Mouse (Mus musculus) liver, embryonic 14.5 days (tissue): ENCODE data around the gene Gm4969. TPM values are rescaled to one million over a fixed set of nuclear protein-coding genes. Genes with fewer than 3 reads are reported as not detected.
A peak's percentile ranks its signal among the peaks of the same experiment; 100 is the strongest.

Experiments
- ATAC-seq: fragments of 200-750 bp; cut with Nextera tagmentation; 2 replicates; pipeline ENCODE4 v1.8.0; 2017; ENCODE audit warnings: moderate number of reproducible peaks, mild to moderate bottlenecking, moderate library complexity; ENCODE audit not compliant: insufficient read depth
- DNase-seq, 3 experiments: peaks; one replicate each; pipeline ENCODE4 v3.0.0-alpha.2; 2012 to 2013; ENCODE audit warnings: low read depth in 3 of 3, low spot score in 3 of 3
- H3K27ac ChIP-seq: fragments of 300-500 bp; sonication (generic); 2 replicates; pipeline ENCODE4 v1.5.1; 2014; ENCODE audit warnings: moderate library complexity, mild to moderate bottlenecking, control low read depth, inconsistent platforms
- H3K27me3 ChIP-seq: fragments of 300-500 bp; sonication (generic); 2 replicates; pipeline ENCODE4 v1.6.1; 2014; ENCODE audit warnings: mild to moderate bottlenecking, low read length, moderate library complexity; ENCODE audit not compliant: control insufficient read depth, insufficient read depth
- H3K36me3 ChIP-seq: fragments of 300-500 bp; sonication (generic); replicated peaks from 2 replicates; pipeline ENCODE4 v1.6.1; 2014; ENCODE audit warnings: low read depth; ENCODE audit not compliant: control insufficient read depth, insufficient read depth
- H3K4me1 ChIP-seq, 2 experiments: fragments of 200-500 bp in 1 of 2; fragments of 300-500 bp in 1 of 2; sonication (generic) in 1 of 2; replicated peaks; 2 replicates each; pipeline ENCODE4 v1.6.1; 2012 to 2014; ENCODE audit warnings: antibody characterized with exemption in 1 of 2, inconsistent platforms in 1 of 2, low read length in 1 of 2; ENCODE audit not compliant: control insufficient read depth in 2 of 2, insufficient read depth in 2 of 2
- H3K4me2 ChIP-seq: fragments of 300-500 bp; sonication (generic); 2 replicates; pipeline ENCODE4 v1.6.1; 2014; ENCODE audit warnings: low read depth, mild to moderate bottlenecking, control low read depth, moderate library complexity
- H3K4me3 ChIP-seq, 2 experiments: fragments of 200-500 bp in 1 of 2; fragments of 300-500 bp in 1 of 2; sonication (generic) in 1 of 2; 2 replicates each; pipeline ENCODE4 v1.5.1; 2012 to 2014; ENCODE audit warnings: low read depth in 2 of 2, low read length in 2 of 2, mild to moderate bottlenecking in 2 of 2, control low read depth in 1 of 2, inconsistent platforms in 1 of 2, moderate library complexity in 1 of 2; ENCODE audit not compliant: insufficient read depth in 1 of 2
- H3K9ac ChIP-seq: fragments of 300-500 bp; sonication (generic); replicated peaks from 2 replicates; pipeline ENCODE4 v1.6.1; 2014; ENCODE audit warnings: mild to moderate bottlenecking, control low read depth, moderate library complexity
- H3K9me3 ChIP-seq: fragments of 300-500 bp; sonication (generic); 2 replicates; pipeline ENCODE4 v1.6.1; 2016; ENCODE audit warnings: low read length, mixed read lengths; ENCODE audit not compliant: control insufficient read depth
- CTCF ChIP-seq: IDR thresholded peaks from 2 replicates; pipeline ENCODE4 v1.5.1; 2016; ENCODE audit warnings: antibody characterized with exemption, low read depth, control low read depth
- EP300 ChIP-seq: IDR thresholded peaks from 2 replicates; pipeline ENCODE4 v1.6.1; 2016; ENCODE audit warnings: antibody characterized with exemption, low read depth
- WGBS: fragments of 180-500 bp; shearing (Covaris S2); extraction: QIAGEN DNeasy Blood & Tissue Kit; methylation state at CpG from one replicate; pipeline ENCODE4 v1.1.7; 2014; ENCODE audit not compliant: insufficient replicate concordance; 5-methylcytosine and 5-hydroxymethylcytosine counted together
- polyA plus RNA-seq, 2 experiments: library from polyadenylated mRNA; depleted of rRNA in 1 of 2; stranded (reverse) in 1 of 2; unstranded in 1 of 2; fragments of >200 nt; fragmentation: Nextera tagmentation in 1 of 2; extraction: Ambion mirVana in 1 of 2; gene quantifications; 2 replicates each; pipeline versions ENCODE4 v1.2.1 to v1.2.3; 2012 to 2014

Gene Gm4969
- polyA plus RNA-seq, 2 experiments, result 0.22 to 0.25 TPM

DNA sequence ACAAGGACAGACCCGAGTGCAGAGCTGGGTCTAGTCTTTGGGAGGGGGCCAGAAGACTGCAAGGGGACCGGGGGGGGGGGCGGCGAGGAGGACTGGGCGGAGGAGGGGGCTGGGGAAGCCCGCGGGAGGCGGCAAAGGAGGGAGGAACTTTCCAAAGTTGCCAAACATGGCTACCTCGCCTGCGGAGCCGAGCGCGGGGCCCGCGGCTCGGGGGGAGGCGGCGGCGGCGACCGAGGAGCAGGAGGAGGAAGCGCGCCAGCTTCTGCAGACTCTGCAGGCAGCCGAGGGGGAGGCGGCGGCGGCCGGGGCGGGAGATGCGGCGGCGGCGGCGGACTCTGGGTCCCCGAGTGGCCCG, 23.7 kb downstream of the Gm4969 start, which contains the start of gene Six5:
TSS of gene Six5 (plus strand) at position 124 of the 355 bp plus-strand sequence.
- no peaks in the 10 kb centered on the region for H3K36me3 ChIP-seq
- H3K4me3 ChIP-seq, result peak within 1 kb of the TSS; percentile 64 to 68
- H3K4me2 ChIP-seq, result peak within 1 kb of the TSS; percentile 95
- DNase-seq (no peak), ATAC-seq (no peak)
- no peak for TF ChIP-seq EP300
- no peak for TF ChIP-seq CTCF
- H3K27me3 ChIP-seq, result peaks cover 49% of the 10 kb centered on the region
- peak within 1 kb of the TSS; percentile 50 for H3K27ac ChIP-seq
- WGBS, result under 1% methylated on average over 23 of the region's 36 CpGs
- no peaks in the 10 kb centered on the region for H3K9me3 ChIP-seq
- H3K4me1 ChIP-seq, result peaks cover 0 to 13% of the 10 kb centered on the region in 2 experiments; a peak in 3 of 4 replicates
- peak within 1 kb of the TSS; percentile 59 for H3K9ac ChIP-seq

DNA sequence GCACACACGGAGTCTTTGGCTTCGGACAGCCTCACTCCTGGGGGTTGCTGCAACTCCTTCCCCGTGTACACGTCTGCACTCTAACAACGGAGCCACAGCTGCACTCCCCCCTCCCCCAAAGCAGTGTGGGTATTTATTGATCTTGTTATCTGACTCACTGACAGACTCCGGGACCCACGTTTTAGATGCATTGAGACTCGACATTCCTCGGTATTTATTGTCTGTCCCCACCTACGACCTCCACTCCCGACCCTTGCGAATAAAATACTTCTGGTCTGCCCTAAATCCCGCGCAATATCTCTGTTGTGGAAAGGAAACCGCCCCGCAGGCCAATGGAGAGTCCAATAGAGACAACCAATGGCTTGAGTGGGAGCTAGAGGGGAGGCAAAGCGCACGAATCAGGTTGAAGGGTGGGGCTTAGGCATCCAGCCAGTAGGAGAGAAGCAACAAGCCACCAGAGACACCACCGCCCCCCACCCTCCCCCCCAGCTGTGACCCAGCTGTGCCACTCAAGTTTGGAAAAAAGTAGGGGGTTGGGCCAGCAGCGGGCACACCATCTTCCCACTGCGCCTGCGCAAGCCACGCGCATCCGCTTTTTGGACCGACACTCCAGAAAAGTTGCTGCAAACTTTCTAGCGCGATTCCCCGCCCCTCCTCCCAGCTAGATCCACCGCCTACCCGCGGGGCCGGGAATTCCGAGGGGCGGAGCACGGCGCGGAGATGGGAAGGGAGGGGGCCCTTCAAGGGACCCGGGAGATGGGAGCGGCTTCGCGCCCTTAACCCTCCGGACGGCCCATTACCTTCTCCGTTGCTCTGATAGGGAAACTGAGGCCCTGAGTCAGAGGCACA, 24.4 kb downstream of the Gm4969 start:
- TF ChIP-seq EP300 (peak; percentile 20; the same call in 1 of the 2 replicates), CTCF (no peak)
- Histone ChIP-seq H3K9ac (peak overlapping the region; percentile 59), H3K36me3 (no peaks in the 10 kb centered on the region), H3K27ac (peak overlapping the region; percentile 50), H3K9me3 (no peaks in the 10 kb centered on the region), H3K4me1 (peaks cover 0 to 13% of the 10 kb centered on the region in 2 experiments; a peak in 3 of 4 replicates), H3K4me3 (peak overlapping the region; percentile 64 to 68), H3K27me3 (peaks cover 49% of the 10 kb centered on the region), H3K4me2 (peak overlapping the region; percentile 95)
- ATAC-seq (peak; percentile 80), DNase-seq (peak; percentile 82 to 88 (median 83))
- WGBS, result 1% methylated on average over 45 of the region's 45 CpGs

DNA sequence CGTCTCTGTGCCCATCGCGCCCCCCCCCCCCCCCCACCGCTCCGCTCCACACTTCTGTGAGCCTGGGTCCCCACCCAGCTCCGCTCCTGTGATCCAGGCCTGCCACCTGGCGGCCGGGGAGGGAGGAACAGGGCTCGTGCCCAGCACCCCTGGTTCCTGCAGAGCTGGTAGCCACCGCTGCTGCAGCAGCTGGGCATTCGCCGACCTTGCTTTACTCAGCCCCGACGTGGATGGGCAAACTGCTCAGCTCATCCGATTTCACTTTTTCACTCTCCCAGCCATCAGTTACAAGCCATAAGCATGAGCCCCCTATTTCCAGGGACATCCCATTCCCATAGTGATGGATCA, 25.0 kb downstream of the Gm4969 start:
- peaks cover 49% of the 10 kb centered on the region for H3K27me3 ChIP-seq
- no peak overlapping the region for H3K27ac ChIP-seq
- no peak for TF ChIP-seq EP300
- peak; percentile 95 for TF ChIP-seq CTCF
- DNase-seq, result peak; percentile 56 to 66 (median 59)
- H3K4me2 ChIP-seq, result peak overlapping the region; percentile 95
- peak; percentile 69 for ATAC-seq
- 0% methylated on average over 15 of the region's 15 CpGs for WGBS
- no peaks in the 10 kb centered on the region for H3K36me3 ChIP-seq
- H3K9ac ChIP-seq, result no peak overlapping the region; the same call in 1 of the 2 replicates
- H3K4me1 ChIP-seq, result peaks cover 0 to 13% of the 10 kb centered on the region in 2 experiments; a peak in 3 of 4 replicates
- H3K4me3 ChIP-seq, result peak overlapping the region; percentile 64 to 68
- no peaks in the 10 kb centered on the region for H3K9me3 ChIP-seq

DNA sequence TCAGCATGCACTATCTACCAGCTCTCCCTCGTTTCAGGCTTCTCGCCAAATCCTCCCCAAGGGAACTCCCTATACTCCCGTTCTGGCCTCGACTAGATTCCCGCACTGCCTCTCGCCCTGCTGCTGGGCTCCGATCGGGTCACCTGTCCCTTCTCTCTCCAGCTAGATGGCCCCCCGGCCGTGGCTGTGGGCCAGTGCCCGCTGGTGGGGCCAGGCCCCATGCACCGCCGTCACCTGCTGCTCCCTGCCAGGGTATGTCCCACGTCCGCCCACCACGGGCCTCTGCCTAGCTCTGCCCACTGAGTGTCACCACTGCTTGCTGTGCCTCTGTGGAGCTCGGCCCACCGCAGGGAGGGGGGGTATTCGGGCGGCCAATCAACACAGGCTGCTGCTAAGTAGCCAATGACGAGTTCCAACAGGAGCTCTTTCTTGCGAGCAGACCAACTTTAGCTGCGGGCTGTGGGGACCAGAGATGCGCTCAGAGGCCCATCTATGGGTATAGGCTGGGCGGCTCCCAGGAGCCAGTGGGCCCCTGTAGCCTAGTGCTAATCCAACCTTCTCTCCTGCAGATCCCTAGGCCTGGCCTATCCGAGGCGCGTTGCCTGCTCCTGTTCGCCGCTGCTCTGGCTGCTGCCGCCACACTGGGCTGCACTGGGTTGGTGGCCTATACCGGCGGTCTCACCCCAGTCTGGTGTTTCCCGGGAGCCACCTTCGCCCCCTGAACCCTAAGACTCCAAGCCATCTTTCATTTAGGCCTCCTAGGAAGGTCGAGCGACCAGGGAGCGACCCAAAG, 25.6 kb downstream of the Gm4969 start:
- DNase-seq (no peak), ATAC-seq (peak; percentile 32)
- WGBS, result 8% methylated on average over 38 of the region's 38 CpGs
- peak overlapping the region; percentile 23 to 64 for H3K4me3 ChIP-seq
- TF ChIP-seq EP300 (no peak), CTCF (no peak)
- H3K4me1 ChIP-seq, result peaks cover 0 to 13% of the 10 kb centered on the region in 2 experiments; a peak in 3 of 4 replicates
- H3K36me3 ChIP-seq, result no peaks in the 10 kb centered on the region
- peaks cover 52% of the 10 kb centered on the region for H3K27me3 ChIP-seq
- peak overlapping the region; percentile 95 for H3K4me2 ChIP-seq
- H3K9ac ChIP-seq, result no peak overlapping the region
- no peak overlapping the region for H3K27ac ChIP-seq
- H3K9me3 ChIP-seq, result no peaks in the 10 kb centered on the region
